Mouse (Mus musculus): Measurements from ENCODE around the gene Arhgef11. TPM values are rescaled to one million over a fixed set of nuclear protein-coding genes. Genes with fewer than 3 reads are reported as not detected.
A peak's percentile ranks its signal among the peaks of the same experiment; 100 is the strongest.

Arhgef11 gene
- total and polyA plus RNA-seq, 2 experiments from 2014 or later, result 16.4 to 67.5 TPM

GRCm38 (mm10) chr3:87658348-87658747 lies 41.0 kb downstream of the Arhgef11 start:
- ATAC-seq (ENCODE audit: low FRiP score) (no peak), DNase-seq (ENCODE audit: low spot score) (no peak)
- H3K27ac ChIP-seq (ENCODE audit: low read depth, low read length), result no peak overlapping the region
- H3K36me3 ChIP-seq (ENCODE audit: insufficient read depth, low read length), result no peaks in the 10 kb centered on the region
- 73% methylated on average over 2 of the region's 2 CpGs for WGBS
- no peak overlapping the region for H3K4me2 ChIP-seq (ENCODE audit: low read depth, low read length, poor library complexity, severe bottlenecking)
- TF ChIP-seq CTCF (IDR thresholded peaks at IDR 0.05), result no peak
- H3K9me3 ChIP-seq (ENCODE audit: low read length), result no peaks in the 10 kb centered on the region
- H3K4me3 ChIP-seq (ENCODE audit: low read depth, low read length), result no peak overlapping the region
- H3K4me1 ChIP-seq (ENCODE audit: insufficient read depth, low read length), result 0 out of 2 replicates have a peak, but pooled peaks cover 2% of the 10 kb centered on the region
- no peak overlapping the region for H3K9ac ChIP-seq (replicated peaks; ENCODE audit: low read length, poor library complexity, severe bottlenecking)
- H3K27me3 ChIP-seq (ENCODE audit: insufficient read depth, low read length), result no peaks in the 10 kb centered on the region

- H3K4me1 ChIP-seq (ENCODE audit: insufficient read depth, low read length), result 0 out of 2 replicates have a peak, but pooled peaks cover 2% of the 10 kb centered on the region
- ATAC-seq (ENCODE audit: low FRiP score) (no peak), DNase-seq (ENCODE audit: low spot score) (peak; percentile 15)
- H3K4me2 ChIP-seq (ENCODE audit: low read depth, low read length, poor library complexity, severe bottlenecking), result no peak overlapping the region
- 93% methylated on average over 9 of the region's 9 CpGs for WGBS
- H3K9ac ChIP-seq (replicated peaks; ENCODE audit: low read length, poor library complexity, severe bottlenecking), result no peak overlapping the region
- no peaks in the 10 kb centered on the region for H3K36me3 ChIP-seq (ENCODE audit: insufficient read depth, low read length)
- no peak overlapping the region for H3K4me3 ChIP-seq (ENCODE audit: low read depth, low read length)
- no peaks in the 10 kb centered on the region for H3K9me3 ChIP-seq (ENCODE audit: low read length)
- H3K27me3 ChIP-seq (ENCODE audit: insufficient read depth, low read length), result no peaks in the 10 kb centered on the region
- H3K27ac ChIP-seq (ENCODE audit: low read depth, low read length), result no peak overlapping the region
- peak; percentile 39 for TF ChIP-seq CTCF (IDR thresholded peaks at IDR 0.05)
Observed at GRCm38 (mm10) chr3:87659692-87660429, 42.5 kb downstream of the Arhgef11 start.

- Histone ChIP-seq H3K9me3 (ENCODE audit: low read length) (no peaks in the 10 kb centered on the region), H3K4me3 (ENCODE audit: low read depth, low read length) (no peak overlapping the region), H3K27me3 (ENCODE audit: insufficient read depth, low read length) (no peaks in the 10 kb centered on the region), H3K4me2 (ENCODE audit: low read depth, low read length, poor library complexity, severe bottlenecking) (no peak overlapping the region), H3K36me3 (ENCODE audit: insufficient read depth, low read length) (no peaks in the 10 kb centered on the region), H3K27ac (ENCODE audit: low read depth, low read length) (no peak overlapping the region), H3K9ac (replicated peaks; ENCODE audit: low read length, poor library complexity, severe bottlenecking) (no peak overlapping the region), H3K4me1 (ENCODE audit: insufficient read depth, low read length) (no peaks in the 10 kb centered on the region)
- DNase-seq (ENCODE audit: low spot score), result no peak
- WGBS, result 90% methylated on average over 4 of the region's 4 CpGs
- ATAC-seq (ENCODE audit: low FRiP score), result no peak
- TF ChIP-seq CTCF (IDR thresholded peaks at IDR 0.05), result no peak
Observed at GRCm38 (mm10) chr3:87660479-87660878, 43.1 kb downstream of the Arhgef11 start.

GRCm38 (mm10) chr3:87661291-87661690 lies 43.9 kb downstream of the Arhgef11 start:
- H3K9me3 ChIP-seq (ENCODE audit: low read length), result no peaks in the 10 kb centered on the region
- DNase-seq (ENCODE audit: low spot score) (no peak), ATAC-seq (ENCODE audit: low FRiP score) (no peak)
- no peak overlapping the region for H3K4me3 ChIP-seq (ENCODE audit: low read depth, low read length)
- no peak for TF ChIP-seq CTCF (IDR thresholded peaks at IDR 0.05)
- no peaks in the 10 kb centered on the region for H3K36me3 ChIP-seq (ENCODE audit: insufficient read depth, low read length)
- H3K4me1 ChIP-seq (ENCODE audit: insufficient read depth, low read length), result no peaks in the 10 kb centered on the region
- H3K9ac ChIP-seq (replicated peaks; ENCODE audit: low read length, poor library complexity, severe bottlenecking), result no peak overlapping the region
- H3K4me2 ChIP-seq (ENCODE audit: low read depth, low read length, poor library complexity, severe bottlenecking), result no peak overlapping the region
- no peak overlapping the region for H3K27ac ChIP-seq (ENCODE audit: low read depth, low read length)
- WGBS, result 94% methylated on average over 1 of the region's 1 CpGs
- no peaks in the 10 kb centered on the region for H3K27me3 ChIP-seq (ENCODE audit: insufficient read depth, low read length)

GRCm38 (mm10) chr3:87718525-87718924 lies 101.2 kb downstream of the Arhgef11 start:
- no peak overlapping the region for H3K9ac ChIP-seq (replicated peaks; ENCODE audit: low read length, poor library complexity, severe bottlenecking)
- no peaks in the 10 kb centered on the region for H3K4me1 ChIP-seq (ENCODE audit: insufficient read depth, low read length)
- no peaks in the 10 kb centered on the region for H3K9me3 ChIP-seq (ENCODE audit: low read length)
- no peak overlapping the region for H3K27ac ChIP-seq (ENCODE audit: low read depth, low read length)
- no peaks in the 10 kb centered on the region for H3K27me3 ChIP-seq (ENCODE audit: insufficient read depth, low read length)
- ATAC-seq (ENCODE audit: low FRiP score), result no peak
- TF ChIP-seq CTCF (IDR thresholded peaks at IDR 0.05), result no peak
- no peak overlapping the region for H3K4me3 ChIP-seq (ENCODE audit: low read depth, low read length)
- peaks cover 67% of the 10 kb centered on the region for H3K36me3 ChIP-seq (ENCODE audit: insufficient read depth, low read length)
- 90% methylated on average over 2 of the region's 2 CpGs for WGBS
- DNase-seq (ENCODE audit: low spot score), result no peak
- H3K4me2 ChIP-seq (ENCODE audit: low read depth, low read length, poor library complexity, severe bottlenecking), result no peak overlapping the region

- DNase-seq (ENCODE audit: low spot score) (no peak), ATAC-seq (ENCODE audit: low FRiP score) (no peak)
- Histone ChIP-seq H3K27me3 (ENCODE audit: insufficient read depth, low read length) (no peaks in the 10 kb centered on the region), H3K4me1 (ENCODE audit: insufficient read depth, low read length) (no peaks in the 10 kb centered on the region), H3K9me3 (ENCODE audit: low read length) (no peaks in the 10 kb centered on the region), H3K4me3 (ENCODE audit: low read depth, low read length) (no peak overlapping the region), H3K9ac (replicated peaks; ENCODE audit: low read length, poor library complexity, severe bottlenecking) (no peak overlapping the region), H3K4me2 (ENCODE audit: low read depth, low read length, poor library complexity, severe bottlenecking) (no peak overlapping the region), H3K36me3 (ENCODE audit: insufficient read depth, low read length) (peaks cover 83% of the 10 kb centered on the region), H3K27ac (ENCODE audit: low read depth, low read length) (no peak overlapping the region)
- 88% methylated on average over 6 of the region's 6 CpGs for WGBS
- no peak for TF ChIP-seq CTCF (IDR thresholded peaks at IDR 0.05)
Observed at GRCm38 (mm10) chr3:87724556-87724955, 107.2 kb downstream of the Arhgef11 start.

Measured in midbrain, postnatal 0 days (tissue).